Mouse (Mus musculus): ENCODE data around the gene Zbtb2. TPM values are rescaled to one million over a fixed set of nuclear protein-coding genes. Genes with fewer than 3 reads are reported as not detected.
A peak's percentile ranks its signal among the peaks of the same experiment; 100 is the strongest.

Zbtb2 gene
- polyA plus RNA-seq, 1 experiment from 2014 or later, result 21.8 TPM

DNA sequence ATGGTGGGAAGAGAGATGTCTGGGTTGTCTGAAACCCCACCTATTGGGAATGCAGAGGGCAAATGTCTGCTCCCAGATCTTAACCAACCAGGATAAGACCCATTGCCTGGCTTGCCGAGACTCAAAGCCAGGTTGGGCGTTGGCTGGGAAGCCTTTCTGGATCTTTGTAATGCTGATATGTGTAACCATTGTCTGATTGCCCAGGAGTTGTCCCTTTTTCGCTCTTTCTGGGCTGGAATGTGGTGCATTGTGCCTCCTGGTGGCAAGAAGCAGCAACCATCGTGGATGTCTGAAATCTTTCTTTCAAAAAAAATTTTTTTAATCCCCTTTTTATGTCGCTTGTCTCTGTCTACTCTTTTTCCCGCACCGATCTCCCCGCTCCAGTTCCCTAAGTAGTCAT lies 54.6 kb downstream of the Zbtb2 start:
- Histone ChIP-seq H3K27ac (ENCODE audit: low read depth, low read length) (no peak overlapping the region), H3K4me3 (ENCODE audit: low read depth, low read length) (no peak overlapping the region)
- WGBS, result 6% methylated on average over 8 of the region's 8 CpGs

DNA sequence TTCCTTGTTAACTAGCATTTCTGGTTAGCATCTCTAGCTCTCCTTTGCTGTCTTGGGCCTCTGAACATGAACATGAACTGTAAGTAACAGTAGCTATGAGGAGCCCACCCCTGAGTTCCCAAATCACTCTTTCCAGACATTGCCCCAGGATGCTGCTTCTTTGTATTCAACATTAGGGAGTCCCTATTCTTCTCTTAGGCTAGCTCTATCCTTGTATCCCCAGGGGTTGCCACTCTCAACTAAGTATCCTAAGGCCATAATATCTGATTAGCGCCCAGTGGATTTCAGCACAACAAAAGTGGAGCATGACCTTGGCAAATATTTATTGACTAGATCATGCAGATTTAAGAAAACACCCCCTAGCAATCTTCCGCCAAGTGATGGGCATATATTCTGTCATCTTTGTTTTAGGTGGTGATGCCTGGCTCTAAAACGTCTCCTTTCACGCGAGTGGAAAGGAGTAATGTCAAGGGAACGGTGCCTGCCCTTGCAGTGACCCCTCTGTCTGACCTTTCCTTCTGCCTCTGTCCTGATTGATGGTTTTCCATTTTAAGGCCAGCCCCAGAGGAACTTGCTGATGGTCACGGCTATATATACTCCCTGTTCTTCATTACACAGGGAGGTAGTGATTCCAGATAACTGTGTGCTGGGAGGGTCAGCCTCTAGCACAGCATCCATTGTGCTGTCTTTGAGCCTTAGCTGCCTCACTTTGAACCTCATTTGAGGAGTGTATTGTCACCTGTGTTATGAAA lies 55.5 kb downstream of the Zbtb2 start:
- peaks cover 4% of the 10 kb centered on the region; the same call in 1 of the 2 replicates for H3K4me1 ChIP-seq (replicated peaks; ENCODE audit: control insufficient read depth, insufficient read depth, low read length)
- 72% methylated on average over 7 of the region's 7 CpGs for WGBS
- ATAC-seq (replicated peaks; ENCODE audit: low FRiP score) (no peak), DNase-seq (ENCODE audit: low spot score) (no peak)
- no peak overlapping the region for H3K4me3 ChIP-seq (ENCODE audit: low read depth, low read length)
- no peaks in the 10 kb centered on the region for H3K27me3 ChIP-seq (ENCODE audit: control insufficient read depth, insufficient read depth, low read length)
- no peaks in the 10 kb centered on the region for H3K36me3 ChIP-seq (ENCODE audit: control insufficient read depth, insufficient read depth, low read length)
- H3K9ac ChIP-seq (ENCODE audit: low read length), result no peak overlapping the region
- H3K9me3 ChIP-seq (ENCODE audit: control insufficient read depth, low read length), result no peaks in the 10 kb centered on the region
- H3K27ac ChIP-seq (ENCODE audit: low read depth, low read length), result no peak overlapping the region
- H3K4me2 ChIP-seq (ENCODE audit: low read depth, low read length, severe bottlenecking), result no peak overlapping the region

More for the DNA sequence above, 54.6 kb downstream of the Zbtb2 start:
- Histone ChIP-seq H3K9ac (ENCODE audit: low read length) (no peak overlapping the region), H3K4me1 (replicated peaks; ENCODE audit: control insufficient read depth, insufficient read depth, low read length) (peaks cover 4% of the 10 kb centered on the region; the same call in 1 of the 2 replicates), H3K27me3 (ENCODE audit: control insufficient read depth, insufficient read depth, low read length) (no peaks in the 10 kb centered on the region), H3K36me3 (ENCODE audit: control insufficient read depth, insufficient read depth, low read length) (no peaks in the 10 kb centered on the region), H3K4me2 (ENCODE audit: low read depth, low read length, severe bottlenecking) (peak overlapping the region; percentile 61; the same call in 1 of the 2 replicates), H3K9me3 (ENCODE audit: control insufficient read depth, low read length) (no peaks in the 10 kb centered on the region)
- DNase-seq (ENCODE audit: low spot score) (peak; percentile 70), ATAC-seq (replicated peaks; ENCODE audit: low FRiP score) (0 out of 2 replicates have a peak, but pooled peaks have one; percentile 17)

DNA sequence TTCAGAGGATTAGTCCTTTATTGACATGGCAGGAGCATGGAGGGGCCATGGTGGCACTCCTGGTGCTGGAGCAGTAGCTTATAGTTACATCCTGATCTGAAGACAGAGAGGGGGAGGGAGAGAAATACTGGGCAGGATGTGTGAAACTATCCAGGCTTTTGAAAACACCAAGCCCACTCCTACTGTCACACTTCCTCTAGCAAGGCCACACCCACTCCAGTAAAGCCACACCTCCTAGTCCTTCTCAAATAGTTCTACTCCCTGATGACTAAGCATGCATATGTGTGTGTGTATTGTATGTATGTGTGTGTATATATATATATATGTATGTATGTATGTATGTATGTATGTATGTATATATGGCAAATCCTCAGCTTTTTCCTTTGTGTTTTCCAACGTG lies 60.2 kb downstream of the Zbtb2 start:
- Histone ChIP-seq H3K27me3 (ENCODE audit: control insufficient read depth, insufficient read depth, low read length) (no peaks in the 10 kb centered on the region), H3K9me3 (ENCODE audit: control insufficient read depth, low read length) (no peaks in the 10 kb centered on the region), H3K27ac (ENCODE audit: low read depth, low read length) (no peak overlapping the region), H3K4me1 (replicated peaks; ENCODE audit: control insufficient read depth, insufficient read depth, low read length) (0 out of 2 replicates have a peak, but pooled peaks cover 2% of the 10 kb centered on the region), H3K36me3 (ENCODE audit: control insufficient read depth, insufficient read depth, low read length) (no peaks in the 10 kb centered on the region), H3K4me2 (ENCODE audit: low read depth, low read length, severe bottlenecking) (no peak overlapping the region), H3K9ac (ENCODE audit: low read length) (no peak overlapping the region), H3K4me3 (ENCODE audit: low read depth, low read length) (no peak overlapping the region)
- 48% methylated on average over 1 of the region's 1 CpGs for WGBS
- DNase-seq (ENCODE audit: low spot score) (no peak), ATAC-seq (replicated peaks; ENCODE audit: low FRiP score) (no peak)

DNA sequence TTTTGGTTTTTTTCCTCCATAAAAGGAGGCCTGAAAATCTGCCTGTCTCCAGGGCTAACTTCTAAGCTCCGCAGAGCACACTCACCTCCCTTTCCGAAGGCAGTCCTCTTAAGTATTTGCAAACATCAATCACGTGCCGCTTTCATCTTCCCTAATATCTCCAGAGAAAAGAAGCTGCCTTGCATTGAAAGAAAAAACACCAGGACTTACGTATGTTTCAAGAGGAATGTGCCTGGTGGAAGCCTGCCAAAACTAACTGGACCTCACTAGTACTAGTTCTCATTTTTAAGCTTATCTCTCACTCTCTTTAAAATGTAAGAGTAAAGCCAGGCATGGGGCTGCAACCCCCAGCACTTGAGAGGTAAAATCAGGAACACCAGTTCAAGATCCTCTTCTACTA lies 62.3 kb downstream of the Zbtb2 start:
- Histone ChIP-seq H3K27ac (ENCODE audit: low read depth, low read length) (no peak overlapping the region), H3K4me1 (replicated peaks; ENCODE audit: control insufficient read depth, insufficient read depth, low read length) (0 out of 2 replicates have a peak, but pooled peaks cover 2% of the 10 kb centered on the region), H3K9ac (ENCODE audit: low read length) (no peak overlapping the region), H3K9me3 (ENCODE audit: control insufficient read depth, low read length) (no peaks in the 10 kb centered on the region), H3K4me2 (ENCODE audit: low read depth, low read length, severe bottlenecking) (no peak overlapping the region), H3K27me3 (ENCODE audit: control insufficient read depth, insufficient read depth, low read length) (no peaks in the 10 kb centered on the region), H3K36me3 (ENCODE audit: control insufficient read depth, insufficient read depth, low read length) (no peaks in the 10 kb centered on the region), H3K4me3 (ENCODE audit: low read depth, low read length) (no peak overlapping the region)
- WGBS, result 89% methylated on average over 5 of the region's 5 CpGs
- no peak for ATAC-seq (replicated peaks; ENCODE audit: low FRiP score)
- DNase-seq (ENCODE audit: low spot score), result no peak

DNA sequence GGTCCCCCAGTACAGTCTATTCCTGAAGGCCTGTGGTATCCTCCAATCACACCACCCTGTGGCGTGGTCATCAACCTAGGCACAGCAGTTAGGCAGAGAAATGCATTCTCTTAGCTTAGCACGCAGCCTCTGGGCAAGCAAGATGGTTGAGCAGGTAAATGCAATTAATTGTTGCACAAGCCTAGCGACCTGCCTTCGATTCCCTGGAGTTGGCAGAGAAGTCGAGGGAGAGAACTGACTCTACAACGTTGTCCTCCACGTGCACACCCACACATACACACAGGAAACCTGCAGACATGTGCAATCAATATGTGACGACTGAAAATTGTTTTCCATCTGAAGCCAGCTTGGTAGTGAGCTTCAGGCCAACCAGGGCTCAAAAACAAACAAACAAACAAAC lies 64.0 kb downstream of the Zbtb2 start:
- Histone ChIP-seq H3K27ac (ENCODE audit: low read depth, low read length) (no peak overlapping the region), H3K9ac (ENCODE audit: low read length) (no peak overlapping the region), H3K4me3 (ENCODE audit: low read depth, low read length) (no peak overlapping the region), H3K27me3 (ENCODE audit: control insufficient read depth, insufficient read depth, low read length) (no peaks in the 10 kb centered on the region), H3K9me3 (ENCODE audit: control insufficient read depth, low read length) (no peaks in the 10 kb centered on the region), H3K36me3 (ENCODE audit: control insufficient read depth, insufficient read depth, low read length) (no peaks in the 10 kb centered on the region), H3K4me2 (ENCODE audit: low read depth, low read length, severe bottlenecking) (no peak overlapping the region), H3K4me1 (replicated peaks; ENCODE audit: control insufficient read depth, insufficient read depth, low read length) (0 out of 2 replicates have a peak, but pooled peaks cover 2% of the 10 kb centered on the region)
- ATAC-seq (replicated peaks; ENCODE audit: low FRiP score) (no peak), DNase-seq (ENCODE audit: low spot score) (no peak)
- WGBS, result 91% methylated on average over 8 of the region's 8 CpGs

Other genes with a start within 250 kb of the Zbtb2 start
- 39.1 and 43.0 TPM in 2 replicates for gene Akap12, start 121.7 kb downstream of the Zbtb2 start, polyA plus RNA-seq (2014; fragmentation: Nextera tagmentation; extraction: Ambion mirVana)
- 52.5 and 67.0 TPM in 2 replicates for gene Rmnd1, start 44.3 kb upstream of the Zbtb2 start, polyA plus RNA-seq (2014; fragmentation: Nextera tagmentation; extraction: Ambion mirVana)
- 27.6 and 32.6 TPM in 2 replicates for gene Armt1, start 44.4 kb upstream of the Zbtb2 start, polyA plus RNA-seq (2014; fragmentation: Nextera tagmentation; extraction: Ambion mirVana)
- not detected in 2 replicates for gene Ccdc170, start 94.4 kb upstream of the Zbtb2 start, polyA plus RNA-seq (2014; fragmentation: Nextera tagmentation; extraction: Ambion mirVana)
- gene Esr1, start 223.5 kb upstream of the Zbtb2 start, polyA plus RNA-seq (2014; fragmentation: Nextera tagmentation; extraction: Ambion mirVana), result 0.13 TPM in 1 of 2 replicates, not detected in the other